Comparison of ENCODE assay signal across 9 mouse cellular contexts in genomic region chr13:78171320-78171719, GRCm38 (mm10). TPM values are rescaled to one million over a fixed set of nuclear protein-coding genes. Genes with fewer than 3 reads are reported as not detected.
DNase-seq lines count a peak whose midpoint lies in the region; ATAC-seq and TF ChIP-seq lines count a peak whose summit lies in the region.
"Had no signal": no experiment of that assay in that cellular context is flagged by ENCODE, and none has a peak within 500 bp of the region (broad histone marks: within the 10 kb centered on the region; RNA-seq: fewer than 3 reads in every experiment).

No protein-coding gene starts in this region.

- WGBS in kidney, embryonic 14.5 days: 1% methylated on average over 15 of the region's 15 CpGs
- WGBS in embryonic facial prominence, embryonic 15.5 days: under 1% methylated on average over 15 of the region's 15 CpGs
- 2% methylated on average over 15 of the region's 15 CpGs for WGBS in limb, embryonic 11.5 days
- 5% methylated on average over 15 of the region's 15 CpGs for WGBS in stomach, postnatal 0 days

- TF ChIP-seq EP300 in stomach, postnatal 0 days (optimal IDR thresholded peaks at IDR 0.05): no peak

- DNase-seq in kidney, adult 18-20 months: no peak
- DNase-seq in NIH3T3 (ENCODE audit: low read depth): peak; percentile 57
- peak; percentile 76 for DNase-seq in limb, embryonic 11.5 days (ENCODE audit: low spot score)
- DNase-seq in stomach, postnatal 0 days (ENCODE audit: low spot score): peak; percentile 46
- no peak for DNase-seq in left cerebral cortex, postnatal 14 days (ENCODE audit: low spot score in 2 of 2)
- no peak for DNase-seq in right cerebral cortex, adult 18-20 months
- DNase-seq: liver, embryonic 13.5 days had no signal

- H3K27ac ChIP-seq in kidney, embryonic 14.5 days (ENCODE audit: low read depth, low read length): no peak overlapping the region
- H3K27ac ChIP-seq in embryonic facial prominence, embryonic 15.5 days (replicated peaks): no peak overlapping the region
- no peak overlapping the region for H3K27ac ChIP-seq in limb, embryonic 11.5 days (replicated peaks; ENCODE audit: low read depth, low read length)
- no peak overlapping the region for H3K27ac ChIP-seq in stomach, postnatal 0 days (replicated peaks)
- H3K27ac ChIP-seq: liver, embryonic 13.5 days had no signal

- no peak overlapping the region for H3K4me3 ChIP-seq in kidney, embryonic 14.5 days (ENCODE audit: low read length)
- H3K4me3 ChIP-seq in embryonic facial prominence, embryonic 15.5 days (replicated peaks): no peak overlapping the region
- no peak overlapping the region for H3K4me3 ChIP-seq in limb, embryonic 11.5 days (ENCODE audit: low read depth, low read length)
- H3K4me3 ChIP-seq in stomach, postnatal 0 days (ENCODE audit: low read depth, low read length): no peak overlapping the region
- H3K4me3 ChIP-seq: liver, embryonic 13.5 days had no signal

- no peak overlapping the region for H3K4me2 ChIP-seq in kidney, embryonic 14.5 days (replicated peaks; ENCODE audit: low read depth, low read length)
- peak overlapping the region; percentile 22; the same call in 1 of the 2 replicates for H3K4me2 ChIP-seq in embryonic facial prominence, embryonic 15.5 days (replicated peaks)
- no peak overlapping the region for H3K4me2 ChIP-seq in limb, embryonic 11.5 days (ENCODE audit: low read depth, severe bottlenecking)
- H3K4me2 ChIP-seq in stomach, postnatal 0 days (replicated peaks; ENCODE audit: low read depth): no peak overlapping the region
- H3K4me2 ChIP-seq: liver, embryonic 13.5 days had no signal

- H3K9me3 ChIP-seq in kidney, embryonic 14.5 days (ENCODE audit: control insufficient read depth, low read length): no peaks in the 10 kb centered on the region
- no peaks in the 10 kb centered on the region for H3K9me3 ChIP-seq in embryonic facial prominence, embryonic 15.5 days (replicated peaks)
- H3K9me3 ChIP-seq in limb, embryonic 11.5 days (ENCODE audit: control insufficient read depth, low read length): no peaks in the 10 kb centered on the region
- no peaks in the 10 kb centered on the region for H3K9me3 ChIP-seq in stomach, postnatal 0 days (ENCODE audit: control insufficient read depth, low read length)
- H3K9me3 ChIP-seq: liver, embryonic 13.5 days had no signal

- ATAC-seq in kidney, embryonic 14.5 days (ENCODE audit: low FRiP score, low TSS enrichment): peak; percentile 69; the same call in 1 of the 2 replicates
- ATAC-seq in embryonic facial prominence, embryonic 15.5 days (ENCODE audit: insufficient number of reproducible peaks, low FRiP score, low TSS enrichment, low read depth): no peak
- no peak for ATAC-seq in limb, embryonic 11.5 days (ENCODE audit: insufficient number of reproducible peaks, low FRiP score, low TSS enrichment, low read depth)
- ATAC-seq in stomach, postnatal 0 days (ENCODE audit: low FRiP score, low TSS enrichment): no peak

- H3K4me1 ChIP-seq in kidney, embryonic 14.5 days (ENCODE audit: control insufficient read depth, insufficient read depth, low read length): no peaks in the 10 kb centered on the region
- no peaks in the 10 kb centered on the region for H3K4me1 ChIP-seq in embryonic facial prominence, embryonic 15.5 days
- no peaks in the 10 kb centered on the region for H3K4me1 ChIP-seq in limb, embryonic 11.5 days (ENCODE audit: control insufficient read depth, insufficient read depth, low read length)
- H3K4me1 ChIP-seq in stomach, postnatal 0 days (replicated peaks; ENCODE audit: control insufficient read depth, insufficient read depth): no peaks in the 10 kb centered on the region
- H3K4me1 ChIP-seq: liver, embryonic 13.5 days had no signal

- intact Hi-C loops in left cerebral cortex, postnatal 14 days (cut with DNase I): loop anchor here (5.0 to 10.0 kb wide), 3 partner anchors 189 to 1207 kb away; no protein-coding TSS in a partner anchor

- H3K27me3 ChIP-seq in kidney, embryonic 14.5 days (ENCODE audit: control insufficient read depth, insufficient read depth, low read length): peaks cover 75% of the 10 kb centered on the region
- H3K27me3 ChIP-seq in embryonic facial prominence, embryonic 15.5 days: peaks cover 65% of the 10 kb centered on the region
- peaks cover 52% of the 10 kb centered on the region for H3K27me3 ChIP-seq in limb, embryonic 11.5 days (ENCODE audit: control insufficient read depth, insufficient read depth, low read length)
- H3K27me3 ChIP-seq in stomach, postnatal 0 days (ENCODE audit: control insufficient read depth, insufficient read depth, low read length): no peaks in the 10 kb centered on the region; the same call in none of the 2 replicates

- TF ChIP-seq CTCF in stomach, postnatal 0 days (IDR thresholded peaks at IDR 0.05; ENCODE audit: low read depth): no peak

- no peaks in the 10 kb centered on the region for H3K36me3 ChIP-seq in kidney, embryonic 14.5 days (ENCODE audit: control insufficient read depth, insufficient read depth, low read length)
- H3K36me3 ChIP-seq in embryonic facial prominence, embryonic 15.5 days: no peaks in the 10 kb centered on the region
- H3K36me3 ChIP-seq in limb, embryonic 11.5 days (ENCODE audit: control insufficient read depth, insufficient read depth, low read length): no peaks in the 10 kb centered on the region
- no peaks in the 10 kb centered on the region for H3K36me3 ChIP-seq in stomach, postnatal 0 days (ENCODE audit: control insufficient read depth, insufficient read depth, low read length)
- H3K36me3 ChIP-seq: liver, embryonic 13.5 days had no signal

- no peak overlapping the region for H3K9ac ChIP-seq in kidney, embryonic 14.5 days (ENCODE audit: low read depth, low read length)
- H3K9ac ChIP-seq in embryonic facial prominence, embryonic 15.5 days: no peak overlapping the region
- no peak overlapping the region for H3K9ac ChIP-seq in limb, embryonic 11.5 days (ENCODE audit: low read length)
- H3K9ac ChIP-seq in stomach, postnatal 0 days (ENCODE audit: low read length): no peak overlapping the region
- H3K9ac ChIP-seq: liver, embryonic 13.5 days had no signal

RNA-seq across cellular contexts. Expression of gene Nr2f1, which starts 28.2 kb away (rescaled TPM):
- polyA plus RNA-seq in kidney, embryonic 14.5 days (2014; fragmentation: Nextera tagmentation; extraction: Ambion mirVana): 26.8 and 36.9 TPM in 2 replicates
- polyA plus RNA-seq in embryonic facial prominence, embryonic 15.5 days (2015; fragmentation: Nextera tagmentation; extraction: Ambion mirVana): 14.5 and 18.4 TPM in 2 replicates
- polyA plus RNA-seq in limb, embryonic 11.5 days (2014; fragmentation: Nextera tagmentation; extraction: Ambion mirVana): 12.2 and 15.0 TPM in 2 replicates
- polyA plus RNA-seq in stomach, postnatal 0 days (2015; fragmentation: Nextera tagmentation; extraction: Ambion mirVana): 5.8 and 6.3 TPM in 2 replicates
- 100 to 1,000 TPM; 133 to 142 TPM for total RNA-seq in left cerebral cortex, postnatal 14 days (2021)

Comparison
In these comparisons a context has a peak if more than half of its experiments do, and no peak if none do; other contexts are left out.
1. DNase-seq: peak in NIH3T3 (single experiment), limb, embryonic 11.5 days (single experiment) and stomach, postnatal 0 days (single experiment); none in kidney, adult 18-20 months (single experiment), left cerebral cortex, postnatal 14 days (0 of 2) and right cerebral cortex, adult 18-20 months (single experiment).